Mouse (Mus musculus): ENCODE results near the gene Tor1a. TPM values are rescaled to one million over a fixed set of nuclear protein-coding genes. Genes with fewer than 3 reads are reported as not detected.

Tor1a gene
- polyA plus RNA-seq, 1 experiment from 2014 or later: 82.9 TPM

GRCm38 (mm10) chr2:30983024-30983423, 15.3 kb upstream of the Tor1a start:
- H3K27ac ChIP-seq (ENCODE audit: low read depth): no peak overlapping the region
- ATAC-seq: no peak
- peak overlapping the region; percentile 82 for H3K4me3 ChIP-seq (ENCODE audit: low read depth, low read length)

GRCm38 (mm10) chr2:30981790-30982513, 14.2 kb upstream of the Tor1a start, which contains the start of the genes BC005624 and Usp20:
TSS of gene BC005624 (minus strand) at chr2:30982201.
TSS of gene Usp20 (plus strand) at chr2:30982279.
- Histone ChIP-seq H3K27ac (ENCODE audit: low read depth) (peak within 1 kb of the TSS; percentile 74), H3K4me3 (ENCODE audit: low read depth, low read length) (peak within 1 kb of the TSS; percentile 82), H3K9me3 (ENCODE audit: low read length) (no peaks in the 10 kb centered on the region), H3K4me2 (ENCODE audit: low read depth, low read length) (peak within 1 kb of the TSS; percentile 93), H3K9ac (replicated peaks) (peak within 1 kb of the TSS; percentile 85), H3K4me1 (ENCODE audit: insufficient read depth) (peaks cover 19% of the 10 kb centered on the region), H3K36me3 (replicated peaks; ENCODE audit: insufficient read depth, low read length) (peaks cover 15% of the 10 kb centered on the region), H3K27me3 (ENCODE audit: insufficient read depth, low read length) (no peaks in the 10 kb centered on the region)
- ATAC-seq (peak; percentile 97), DNase-seq (peak; percentile 100)
- TF ChIP-seq EP300 (IDR thresholded peaks at IDR 0.05; ENCODE audit: low read depth): peak; percentile 29; the same call in 1 of the 2 replicates
- TF ChIP-seq CTCF (IDR thresholded peaks at IDR 0.05; ENCODE audit: low read depth): peak; percentile 43; the same call in 1 of the 2 replicates
- under 1% methylated on average over 60 of the region's 66 CpGs for WGBS (ENCODE audit: insufficient replicate concordance)

More at GRCm38 (mm10) chr2:30983024-30983423, 15.3 kb upstream of the Tor1a start:
- Histone ChIP-seq H3K4me1 (ENCODE audit: insufficient read depth) (peaks cover 19% of the 10 kb centered on the region), H3K27me3 (ENCODE audit: insufficient read depth, low read length) (no peaks in the 10 kb centered on the region), H3K4me2 (ENCODE audit: low read depth, low read length) (peak overlapping the region; percentile 93), H3K9me3 (ENCODE audit: low read length) (no peaks in the 10 kb centered on the region), H3K9ac (replicated peaks) (peak overlapping the region; percentile 72; the same call in 1 of the 2 replicates), H3K36me3 (replicated peaks; ENCODE audit: insufficient read depth, low read length) (peaks cover 10% of the 10 kb centered on the region)
- no peak for DNase-seq
- 46% methylated on average over 7 of the region's 7 CpGs for WGBS (ENCODE audit: insufficient replicate concordance)
- TF ChIP-seq CTCF (IDR thresholded peaks at IDR 0.05; ENCODE audit: low read depth) (no peak), EP300 (IDR thresholded peaks at IDR 0.05; ENCODE audit: low read depth) (no peak)

- WGBS (ENCODE audit: insufficient replicate concordance): 5% methylated on average over 16 of the region's 16 CpGs
- TF ChIP-seq CTCF (IDR thresholded peaks at IDR 0.05; ENCODE audit: low read depth): no peak
These were observed 907 bp downstream of the Tor1a start for GRCm38 (mm10) chr2:30966826-30967225.

GRCm38 (mm10) chr2:30965627-30966026, 2.1 kb downstream of the Tor1a start:
- Histone ChIP-seq H3K4me1 (ENCODE audit: insufficient read depth) (peaks cover 24% of the 10 kb centered on the region), H3K9ac (replicated peaks) (no peak overlapping the region), H3K4me2 (ENCODE audit: low read depth, low read length) (peak overlapping the region; percentile 81), H3K27ac (ENCODE audit: low read depth) (peak overlapping the region; percentile 98), H3K4me3 (ENCODE audit: low read depth, low read length) (no peak overlapping the region), H3K9me3 (ENCODE audit: low read length) (no peaks in the 10 kb centered on the region), H3K27me3 (ENCODE audit: insufficient read depth, low read length) (no peaks in the 10 kb centered on the region), H3K36me3 (replicated peaks; ENCODE audit: insufficient read depth, low read length) (peaks cover 46% of the 10 kb centered on the region)
- ATAC-seq (no peak), DNase-seq (no peak)
- TF ChIP-seq CTCF (IDR thresholded peaks at IDR 0.05; ENCODE audit: low read depth) (no peak), EP300 (IDR thresholded peaks at IDR 0.05; ENCODE audit: low read depth) (no peak)
- WGBS (ENCODE audit: insufficient replicate concordance): 72% methylated on average over 8 of the region's 8 CpGs

More at GRCm38 (mm10) chr2:30966826-30967225, 907 bp downstream of the Tor1a start:
- Histone ChIP-seq H3K27ac (ENCODE audit: low read depth) (peak overlapping the region; percentile 98), H3K9ac (replicated peaks) (peak overlapping the region; percentile 99), H3K27me3 (ENCODE audit: insufficient read depth, low read length) (no peaks in the 10 kb centered on the region), H3K9me3 (ENCODE audit: low read length) (no peaks in the 10 kb centered on the region), H3K4me1 (ENCODE audit: insufficient read depth) (peaks cover 24% of the 10 kb centered on the region), H3K36me3 (replicated peaks; ENCODE audit: insufficient read depth, low read length) (peaks cover 35% of the 10 kb centered on the region), H3K4me3 (ENCODE audit: low read depth, low read length) (peak overlapping the region; percentile 99), H3K4me2 (ENCODE audit: low read depth, low read length) (peak overlapping the region; percentile 81)
- DNase-seq: no peak
- ATAC-seq: peak; percentile 20

GRCm38 (mm10) chr2:30962570-30963254, 5.0 kb downstream of the Tor1a start:
- Histone ChIP-seq H3K4me2 (ENCODE audit: low read depth, low read length) (no peak overlapping the region), H3K4me3 (ENCODE audit: low read depth, low read length) (no peak overlapping the region), H3K9ac (replicated peaks) (no peak overlapping the region), H3K36me3 (replicated peaks; ENCODE audit: insufficient read depth, low read length) (peaks cover 73% of the 10 kb centered on the region), H3K27ac (ENCODE audit: low read depth) (peak overlapping the region; percentile 79), H3K9me3 (ENCODE audit: low read length) (no peaks in the 10 kb centered on the region), H3K4me1 (ENCODE audit: insufficient read depth) (peaks cover 27% of the 10 kb centered on the region), H3K27me3 (ENCODE audit: insufficient read depth, low read length) (no peaks in the 10 kb centered on the region)
- DNase-seq (peak; percentile 37), ATAC-seq (peak; percentile 24)
- WGBS (ENCODE audit: insufficient replicate concordance): 77% methylated on average over 11 of the region's 11 CpGs
- peak; percentile 35; the same call in 1 of the 2 replicates for TF ChIP-seq EP300 (IDR thresholded peaks at IDR 0.05; ENCODE audit: low read depth)
- no peak for TF ChIP-seq CTCF (IDR thresholded peaks at IDR 0.05; ENCODE audit: low read depth)

GRCm38 (mm10) chr2:30959856-30960255, 7.9 kb downstream of the Tor1a start:
- peak overlapping the region; percentile 51 for H3K9ac ChIP-seq (replicated peaks)
- DNase-seq (peak; percentile 13), ATAC-seq (no peak)
- WGBS (ENCODE audit: insufficient replicate concordance): 68% methylated on average over 5 of the region's 5 CpGs
- H3K9me3 ChIP-seq (ENCODE audit: low read length): no peaks in the 10 kb centered on the region
- H3K36me3 ChIP-seq (replicated peaks; ENCODE audit: insufficient read depth, low read length): peaks cover 96% of the 10 kb centered on the region
- no peak overlapping the region for H3K4me2 ChIP-seq (ENCODE audit: low read depth, low read length)
- H3K4me3 ChIP-seq (ENCODE audit: low read depth, low read length): no peak overlapping the region
- H3K27me3 ChIP-seq (ENCODE audit: insufficient read depth, low read length): no peaks in the 10 kb centered on the region
- H3K27ac ChIP-seq (ENCODE audit: low read depth): peak overlapping the region; percentile 92
- no peak for TF ChIP-seq CTCF (IDR thresholded peaks at IDR 0.05; ENCODE audit: low read depth)
- TF ChIP-seq EP300 (IDR thresholded peaks at IDR 0.05; ENCODE audit: low read depth): no peak
- H3K4me1 ChIP-seq (ENCODE audit: insufficient read depth): peaks cover 31% of the 10 kb centered on the region
